Mouse (Mus musculus) CD8-positive naive resting alpha-beta T cell, adult 57 days (primary cell): ENCODE measurements around the gene Unc5b. TPM values are rescaled to one million over a fixed set of nuclear protein-coding genes. Genes with fewer than 3 reads are reported as not detected.

Experiments
- total RNA-seq: library from RNA; stranded (reverse); gene quantifications from one replicate; pipeline ENCODE4 v1.2.4, GENCODE M21; 2023

Unc5b gene
- not detected for total RNA-seq

DNA sequence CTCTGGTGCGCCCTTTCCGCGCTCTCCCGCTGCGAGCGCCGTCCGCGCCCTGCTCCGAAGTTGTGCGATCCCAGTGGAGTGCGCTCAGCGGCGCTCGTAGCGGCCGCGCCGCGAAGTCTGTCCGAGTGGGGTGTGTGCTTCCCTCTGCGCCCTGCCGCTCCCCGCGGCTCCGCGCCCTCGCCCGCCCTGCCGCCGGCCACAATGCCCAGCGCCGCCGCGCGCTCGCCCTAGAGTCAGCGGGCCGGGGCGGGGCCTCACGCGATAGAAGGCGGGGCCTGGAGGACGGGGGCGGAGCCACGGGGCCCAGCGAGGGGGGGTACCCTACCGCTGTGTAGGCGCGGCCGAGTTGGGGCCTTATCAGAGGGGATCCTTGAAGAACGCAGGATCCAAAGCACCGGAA is at the start of gene Unc5b:
TSS of gene Unc5b (minus strand) at position 203 of the 400 bp plus-strand sequence.

GRCm38 (mm10) chr10:60752040-60753020 is 79.1 kb downstream of the Unc5b start, which contains the start of gene Slc29a3:
Gene Slc29a3, minus strand, starts transcription at chr10:60752794.

Other genes starting within 250 kb of the Unc5b start
- gene Cdh23, start 135.1 kb downstream of the Unc5b start, total RNA-seq: 1.6 TPM
- gene Slc29a3, start 78.8 kb downstream of the Unc5b start, total RNA-seq: 18.8 TPM